Mouse (Mus musculus) heart, embryonic 15.5 days (tissue): ENCODE measurements around the gene Hoxa7. TPM values are rescaled to one million over a fixed set of nuclear protein-coding genes. Genes with fewer than 3 reads are reported as not detected.
A peak's percentile ranks its signal among the peaks of the same experiment; 100 is the strongest.

Source experiments
- ATAC-seq: fragments of 200-750 bp; cut with Nextera tagmentation; replicated peaks from 2 replicates; pipeline ENCODE4 v1.8.0; 2017; ENCODE audit warnings: low read depth, moderate TSS enrichment; ENCODE audit not compliant: insufficient number of reproducible peaks, insufficient read depth, low FRiP score
- H3K27ac ChIP-seq: fragments of 300-500 bp; sonication (generic); 2 replicates; pipeline ENCODE4 v1.5.1; 2015; ENCODE audit warnings: mild to moderate bottlenecking, inconsistent platforms
- H3K27me3 ChIP-seq: fragments of 300-500 bp; sonication (generic); 2 replicates; pipeline ENCODE4 v1.6.1; 2015; ENCODE audit warnings: inconsistent platforms
- H3K36me3 ChIP-seq: fragments of 300-500 bp; sonication (generic); 2 replicates; pipeline ENCODE4 v1.6.1; 2015; ENCODE audit warnings: mild to moderate bottlenecking, inconsistent platforms
- H3K4me1 ChIP-seq: fragments of 300-500 bp; sonication (generic); replicated peaks from 2 replicates; pipeline ENCODE4 v1.6.1; 2015; ENCODE audit warnings: inconsistent platforms
- H3K4me2 ChIP-seq: fragments of 300-500 bp; sonication (generic); 2 replicates; pipeline ENCODE4 v1.6.1; 2015; ENCODE audit warnings: inconsistent platforms, mild to moderate bottlenecking, moderate library complexity
- H3K4me3 ChIP-seq: fragments of 300-500 bp; sonication (generic); 2 replicates; pipeline ENCODE4 v1.5.1; 2015; ENCODE audit warnings: mild to moderate bottlenecking, inconsistent platforms
- H3K9ac ChIP-seq: fragments of 300-500 bp; sonication (generic); 2 replicates; pipeline ENCODE4 v1.6.1; 2015; ENCODE audit warnings: mild to moderate bottlenecking, inconsistent platforms
- H3K9me3 ChIP-seq: fragments of 300-500 bp; sonication (generic); replicated peaks from 2 replicates; pipeline ENCODE4 v1.6.1; 2016; ENCODE audit warnings: inconsistent platforms
- WGBS: fragments of 180-500 bp; shearing (Covaris S2); methylation state at CpG from one replicate; pipeline ENCODE4 v1.1.7; 2015; ENCODE audit warnings: mixed read lengths; 5-methylcytosine and 5-hydroxymethylcytosine counted together
- polyA plus RNA-seq: library from polyadenylated mRNA; unstranded; fragments of >200 nt; fragmentation: Nextera tagmentation; extraction: Ambion mirVana; gene quantifications from 2 replicates; pipeline ENCODE4 v1.2.1, GENCODE M21; 2015

The Hoxa7 gene
- polyA plus RNA-seq, 1 experiment from 2014 or later = 0.54 TPM

- H3K4me2 ChIP-seq = no peak overlapping the region
- H3K4me1 ChIP-seq = peaks cover 20% of the 10 kb centered on the region
- H3K36me3 ChIP-seq = no peaks in the 10 kb centered on the region
- 6% methylated on average over 6 of the region's 6 CpGs for WGBS
- no peak overlapping the region for H3K27ac ChIP-seq
- no peak overlapping the region for H3K9ac ChIP-seq
- no peak overlapping the region for H3K4me3 ChIP-seq
- H3K27me3 ChIP-seq = peaks cover 96% of the 10 kb centered on the region
- no peak for ATAC-seq
- H3K9me3 ChIP-seq = no peaks in the 10 kb centered on the region
Observed at GRCm38 (mm10) chr6:52263321-52263585, 41.6 kb upstream of the Hoxa7 start.

DNA sequence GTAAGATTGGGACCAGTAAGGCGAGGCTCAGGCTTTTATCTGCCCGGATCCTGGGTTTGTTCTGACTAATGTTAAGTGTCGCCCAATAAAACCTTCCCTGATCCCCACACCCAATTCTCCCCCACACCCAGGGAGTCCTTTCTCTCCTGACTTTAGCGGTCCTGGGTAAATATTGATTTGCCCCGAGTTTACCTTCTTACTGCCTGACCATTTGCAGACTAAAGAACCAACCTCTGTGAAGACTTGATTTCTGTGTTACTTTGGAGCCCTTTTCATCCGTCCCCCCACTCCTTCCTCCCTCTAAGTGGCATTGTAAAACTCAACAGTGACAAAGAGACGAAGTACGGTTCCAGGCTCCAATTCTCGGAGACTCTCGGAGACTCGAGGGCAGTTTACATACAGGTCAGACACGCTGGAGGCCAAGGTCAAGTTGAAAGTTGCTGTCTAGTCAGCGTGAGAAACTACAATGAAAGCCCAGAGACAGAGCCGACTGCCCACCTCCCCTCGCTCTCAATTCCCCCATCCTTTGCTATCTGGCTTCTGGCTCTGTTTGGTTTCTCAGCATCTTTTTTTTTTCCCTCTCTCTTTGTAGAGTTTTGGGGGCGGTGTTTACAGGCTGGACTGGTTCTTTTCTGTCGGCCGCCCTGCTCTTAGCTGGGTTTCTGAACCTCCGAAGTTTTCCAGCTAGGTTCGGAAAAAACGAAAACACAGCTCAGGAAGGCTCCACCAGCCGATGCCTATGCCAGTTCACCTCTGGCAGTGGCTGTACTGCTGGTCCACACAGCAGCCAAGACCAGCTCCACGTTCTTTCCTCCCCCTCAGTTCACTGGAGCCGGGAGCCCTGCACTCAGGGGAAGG is 41.0 kb upstream of the Hoxa7 start:
- peaks cover 94% of the 10 kb centered on the region for H3K27me3 ChIP-seq
- peaks cover 20% of the 10 kb centered on the region for H3K4me1 ChIP-seq
- H3K4me2 ChIP-seq = no peak overlapping the region
- H3K9ac ChIP-seq = no peak overlapping the region
- no peaks in the 10 kb centered on the region for H3K9me3 ChIP-seq
- no peak overlapping the region for H3K4me3 ChIP-seq
- 3% methylated on average over 24 of the region's 24 CpGs for WGBS
- H3K27ac ChIP-seq = no peak overlapping the region
- no peaks in the 10 kb centered on the region for H3K36me3 ChIP-seq
- no peak for ATAC-seq

DNA sequence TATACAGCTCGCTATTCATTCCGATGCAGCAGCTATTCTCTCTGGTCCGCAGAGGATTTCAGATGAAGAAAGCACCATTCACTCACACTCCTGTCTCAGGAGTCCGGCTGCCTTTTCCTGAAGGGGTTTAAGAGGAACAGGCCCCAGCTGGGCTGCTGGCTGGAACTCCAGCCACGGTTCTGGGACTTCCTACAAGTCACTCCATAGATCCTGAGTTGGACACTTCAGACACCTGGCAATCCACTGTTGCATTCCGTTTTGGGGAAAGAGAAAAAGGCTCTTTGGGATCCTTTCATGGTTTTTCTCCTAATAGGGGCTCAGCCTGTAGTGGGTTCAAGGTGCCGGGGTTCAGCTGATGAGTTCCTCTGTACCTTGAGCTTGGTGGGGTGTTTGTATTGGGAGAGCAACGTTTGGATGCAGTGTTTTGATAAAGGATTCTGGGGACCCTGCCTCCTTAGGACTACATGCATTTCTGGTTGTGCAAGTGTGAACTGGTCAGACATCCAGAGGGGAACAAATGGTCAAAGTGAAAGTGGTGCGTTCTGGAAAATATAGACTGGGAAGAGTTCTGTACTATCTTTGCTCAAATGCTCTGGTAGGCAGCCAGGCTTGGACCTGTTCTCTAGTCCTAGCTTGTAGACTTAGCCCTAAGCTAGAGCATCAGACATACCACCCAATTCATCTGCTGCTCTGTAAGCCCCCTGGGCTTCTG is 40.3 kb upstream of the Hoxa7 start:
- no peaks in the 10 kb centered on the region for H3K36me3 ChIP-seq
- H3K4me1 ChIP-seq = peaks cover 20% of the 10 kb centered on the region
- H3K4me3 ChIP-seq = no peak overlapping the region
- no peak overlapping the region for H3K9ac ChIP-seq
- 3% methylated on average over 9 of the region's 9 CpGs for WGBS
- peaks cover 95% of the 10 kb centered on the region for H3K27me3 ChIP-seq
- no peak overlapping the region for H3K4me2 ChIP-seq
- H3K9me3 ChIP-seq = no peaks in the 10 kb centered on the region
- no peak overlapping the region for H3K27ac ChIP-seq
- ATAC-seq = no peak

DNA sequence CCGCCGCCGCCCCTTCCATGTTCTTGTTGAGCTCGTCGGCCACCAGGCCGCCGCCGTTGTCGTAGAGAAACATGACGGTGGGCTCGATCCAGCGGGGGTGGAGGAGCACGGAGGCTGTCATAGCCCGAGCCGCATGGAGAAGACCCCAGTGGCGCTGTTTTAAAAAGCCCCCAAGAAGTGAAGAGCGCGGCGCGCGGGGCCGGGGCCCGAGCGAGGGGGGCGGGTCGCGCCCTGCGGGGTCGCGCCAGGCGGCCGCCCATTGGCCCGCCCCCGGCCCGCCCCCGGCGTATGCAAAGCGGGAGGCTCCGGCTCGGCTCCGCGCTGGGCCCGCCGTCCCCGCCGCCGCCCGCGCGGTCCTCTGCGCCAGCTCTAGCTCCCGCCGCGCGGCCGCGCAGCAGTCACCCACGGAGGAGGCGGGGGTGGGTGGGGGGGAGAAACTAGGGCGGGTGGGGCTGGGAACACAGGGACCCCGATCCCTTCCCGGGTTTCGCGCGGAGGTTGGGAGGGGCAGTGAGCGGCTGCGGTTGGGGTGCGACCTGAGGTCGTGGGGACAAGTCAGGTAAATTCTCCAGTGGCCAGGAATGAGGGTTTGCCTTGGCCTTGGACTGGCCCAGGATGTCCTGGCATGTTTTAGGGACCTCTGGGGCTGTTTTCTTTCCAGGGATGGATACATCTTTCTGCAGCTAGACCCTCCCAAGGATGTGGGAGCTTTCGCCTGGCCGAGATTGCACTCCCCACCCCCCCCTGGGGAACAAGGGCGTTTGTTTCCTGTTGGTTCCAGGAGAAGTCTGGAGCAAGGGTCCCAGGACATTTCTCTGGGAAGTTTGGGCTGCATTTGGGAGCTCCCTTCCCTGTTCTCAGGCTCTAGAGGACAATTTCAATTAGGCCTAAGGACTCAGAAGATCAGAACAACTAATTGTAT is 39.3 kb upstream of the Hoxa7 start, which contains the start of gene Hoxa13:
Gene Hoxa13 (minus strand): TSS at position 227 of the 922 bp plus-strand sequence.
- no peak within 1 kb of the TSS for H3K9ac ChIP-seq
- under 1% methylated on average over 39 of the region's 72 CpGs for WGBS
- no peak for ATAC-seq

DNA sequence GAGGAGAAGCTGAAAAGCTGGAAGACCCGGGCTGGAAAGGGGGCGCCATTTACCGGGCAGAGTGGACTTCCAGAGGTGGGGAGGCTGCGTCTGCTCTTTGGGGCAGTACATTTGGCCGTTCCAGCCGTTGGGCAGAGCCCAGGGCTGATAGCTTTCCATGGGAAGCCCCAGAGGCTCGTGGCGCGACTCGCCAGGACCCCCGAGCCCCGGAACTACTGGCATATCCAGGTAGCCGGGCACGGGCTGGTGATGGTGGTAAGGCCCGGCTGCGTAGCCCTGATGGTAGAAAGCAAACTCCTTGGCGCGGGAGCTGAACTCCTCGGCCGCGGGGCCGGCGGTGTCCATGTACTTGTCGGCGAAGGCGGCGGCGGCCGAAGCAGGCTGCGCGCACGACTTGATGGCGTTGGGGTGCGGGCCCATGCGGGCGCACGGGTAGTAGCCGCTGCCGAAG is 38.2 kb upstream of the Hoxa7 start:
- Histone ChIP-seq H3K4me1 (peaks cover 20% of the 10 kb centered on the region), H3K9ac (no peak overlapping the region), H3K4me2 (peak overlapping the region; percentile 75), H3K4me3 (peak overlapping the region; percentile 49), H3K9me3 (no peaks in the 10 kb centered on the region), H3K27me3 (peaks cover 92% of the 10 kb centered on the region), H3K27ac (no peak overlapping the region), H3K36me3 (no peaks in the 10 kb centered on the region)
- 1% methylated on average over 39 of the region's 39 CpGs for WGBS
- ATAC-seq = no peak

More for the DNA sequence above, 39.3 kb upstream of the Hoxa7 start, which contains the start of gene Hoxa13:
- Histone ChIP-seq H3K27ac (no peak within 1 kb of the TSS), H3K9me3 (no peaks in the 10 kb centered on the region), H3K4me2 (peak within 1 kb of the TSS; percentile 75), H3K27me3 (peaks cover 94% of the 10 kb centered on the region), H3K4me3 (peak within 1 kb of the TSS; percentile 49), H3K4me1 (peaks cover 20% of the 10 kb centered on the region), H3K36me3 (no peaks in the 10 kb centered on the region)

DNA sequence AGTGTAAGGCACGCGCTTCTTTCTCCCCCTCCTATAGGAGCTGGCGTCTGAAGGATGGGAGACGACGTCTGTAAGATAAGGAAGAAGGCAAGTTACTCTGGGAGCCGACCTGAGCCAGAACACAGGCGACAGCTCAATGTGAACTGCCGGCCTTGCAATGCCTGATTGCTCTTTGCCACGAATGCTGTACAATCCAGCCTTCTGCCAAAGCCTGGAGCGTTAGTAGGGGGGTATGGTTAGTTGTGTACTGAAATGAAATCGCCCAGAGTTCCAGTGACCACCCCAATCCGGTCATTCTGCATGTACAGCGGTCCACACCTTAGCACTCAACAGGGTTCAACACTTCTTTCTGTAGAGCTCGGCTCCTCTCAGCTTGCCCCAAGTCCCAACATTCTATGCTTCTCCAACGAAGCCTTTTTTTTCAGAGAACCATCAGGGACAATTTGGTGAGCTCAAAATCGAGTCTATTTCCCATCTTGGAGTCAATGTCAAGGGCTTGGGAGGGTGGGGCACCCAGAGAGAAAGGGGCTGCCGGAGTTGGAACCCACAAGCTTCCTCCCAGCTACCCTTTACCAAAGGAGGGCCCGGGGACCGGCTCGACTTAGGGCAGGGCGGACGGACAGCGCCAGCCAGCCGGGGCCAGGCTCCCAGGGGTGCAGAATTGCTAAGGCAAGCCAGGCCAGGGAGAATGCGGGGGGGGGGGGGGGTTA is 37.6 kb upstream of the Hoxa7 start:
- ATAC-seq = no peak
- H3K4me3 ChIP-seq = peak overlapping the region; percentile 49; the same call in 1 of the 2 replicates

DNA sequence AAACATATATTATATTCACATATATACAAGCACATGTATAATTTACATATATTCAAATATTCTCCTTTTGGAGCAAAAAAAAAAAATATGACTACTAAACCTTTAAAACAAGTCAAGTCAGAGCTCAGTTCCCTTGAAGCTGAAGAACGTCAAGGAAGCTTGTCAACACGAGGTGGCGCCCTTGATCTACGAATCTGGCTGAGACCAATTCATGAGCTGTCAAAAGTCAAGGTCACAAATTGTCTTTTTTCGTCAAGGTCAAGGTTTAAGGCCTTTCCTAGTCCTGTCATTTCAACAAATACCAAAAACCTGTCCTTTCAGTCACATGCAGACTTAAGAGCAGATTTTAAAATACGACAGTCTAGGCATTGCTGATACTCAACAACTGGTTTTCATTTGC is 35.3 kb upstream of the Hoxa7 start:
- Histone ChIP-seq H3K27me3 (peaks cover 92% of the 10 kb centered on the region), H3K9me3 (no peaks in the 10 kb centered on the region), H3K4me2 (no peak overlapping the region), H3K27ac (no peak overlapping the region), H3K4me3 (no peak overlapping the region), H3K4me1 (peaks cover 23% of the 10 kb centered on the region), H3K36me3 (no peaks in the 10 kb centered on the region), H3K9ac (no peak overlapping the region)
- under 1% methylated on average over 6 of the region's 6 CpGs for WGBS
- no peak for ATAC-seq

More for the DNA sequence above, 37.6 kb upstream of the Hoxa7 start:
- Histone ChIP-seq H3K9me3 (no peaks in the 10 kb centered on the region), H3K36me3 (no peaks in the 10 kb centered on the region), H3K27ac (no peak overlapping the region), H3K9ac (no peak overlapping the region), H3K4me2 (no peak overlapping the region; the same call in 1 of the 2 replicates), H3K4me1 (peaks cover 20% of the 10 kb centered on the region), H3K27me3 (peaks cover 91% of the 10 kb centered on the region)
- WGBS = 3% methylated on average over 25 of the region's 25 CpGs

GRCm38 (mm10) chr6:52253511-52254500 is 32.2 kb upstream of the Hoxa7 start:
- H3K4me2 ChIP-seq = 0 out of 2 replicates have a peak overlapping the region, but pooled peaks have one; percentile 21
- ATAC-seq = no peak
- no peaks in the 10 kb centered on the region for H3K9me3 ChIP-seq
- H3K4me1 ChIP-seq = peaks cover 10% of the 10 kb centered on the region; the same call in 1 of the 2 replicates
- H3K4me3 ChIP-seq = peak overlapping the region; percentile 15
- peaks cover 92% of the 10 kb centered on the region for H3K27me3 ChIP-seq
- no peak overlapping the region for H3K27ac ChIP-seq
- no peaks in the 10 kb centered on the region for H3K36me3 ChIP-seq
- no peak overlapping the region for H3K9ac ChIP-seq
- WGBS = 1% methylated on average over 59 of the region's 59 CpGs

DNA sequence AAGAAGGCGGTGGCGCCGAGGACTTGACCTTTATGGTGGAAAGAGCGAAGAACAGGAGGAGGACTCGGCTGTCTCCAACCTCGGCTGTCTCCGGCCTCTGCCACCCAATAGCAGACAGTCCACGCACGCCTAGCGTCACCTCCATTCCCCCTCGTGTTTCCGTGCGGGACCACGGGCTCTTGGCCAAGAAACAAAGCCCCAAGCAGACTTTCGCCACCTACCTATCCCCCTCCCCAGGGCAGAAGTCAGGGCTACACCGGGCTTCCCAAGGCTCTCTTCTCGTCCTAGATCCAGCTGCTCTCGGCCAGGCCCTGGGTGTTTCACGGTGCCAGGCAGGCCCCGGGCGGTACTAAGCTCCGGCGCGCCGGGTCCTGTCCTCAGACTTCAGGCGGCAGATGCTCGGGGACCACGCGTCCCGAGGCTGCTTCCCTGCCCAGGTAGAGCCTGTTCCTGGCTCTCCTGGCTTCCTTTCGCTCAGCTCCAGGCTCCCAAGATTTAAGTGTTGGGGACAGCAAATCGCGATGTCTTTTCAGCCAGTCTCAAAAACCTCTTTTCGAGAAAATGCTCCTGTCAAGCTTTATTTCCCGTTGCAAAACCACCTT is 31.2 kb upstream of the Hoxa7 start:
- no peak for ATAC-seq

More for the DNA sequence above, 31.2 kb upstream of the Hoxa7 start:
- H3K27ac ChIP-seq = no peak overlapping the region
- peaks cover 93% of the 10 kb centered on the region for H3K27me3 ChIP-seq
- no peak overlapping the region for H3K4me2 ChIP-seq
- H3K9me3 ChIP-seq = no peaks in the 10 kb centered on the region
- no peak overlapping the region; the same call in 1 of the 2 replicates for H3K4me3 ChIP-seq
- peaks cover 10% of the 10 kb centered on the region; the same call in 1 of the 2 replicates for H3K4me1 ChIP-seq
- WGBS = 1% methylated on average over 35 of the region's 35 CpGs
- H3K9ac ChIP-seq = no peak overlapping the region
- H3K36me3 ChIP-seq = no peaks in the 10 kb centered on the region
